17 mouse cellular contexts compared by ENCODE assay signal in genomic region chr17:45703187-45703586, GRCm38 (mm10). TPM values are rescaled to one million over a fixed set of nuclear protein-coding genes. Genes with fewer than 3 reads are reported as not detected.
DNase-seq lines count a peak whose midpoint lies in the region; ATAC-seq lines count a peak whose summit lies in the region.
"Had no signal": no experiment of that assay in that cellular context is flagged by ENCODE, and none has a peak within 500 bp of the region (broad histone marks: within the 10 kb centered on the region; RNA-seq: fewer than 3 reads in every experiment).

No protein-coding gene starts in this region.

- H3K36me3 ChIP-seq in macrophage (ENCODE audit: inconsistent target) = 0 out of 2 replicates have a peak, but pooled peaks cover 4% of the 10 kb centered on the region
- H3K36me3 ChIP-seq in splenic B cell, adult 2 months (ENCODE audit: control insufficient read depth, insufficient read depth, low read length, poor library complexity, severe bottlenecking) = 0 out of 2 replicates have a peak, but pooled peaks cover 1% of the 10 kb centered on the region
- no peaks in the 10 kb centered on the region for H3K36me3 ChIP-seq in forebrain, embryonic 11.5 days (ENCODE audit: control insufficient read depth, insufficient read depth, low read length)
- H3K36me3 ChIP-seq in heart, embryonic 10.5 days = peaks cover 8% of the 10 kb centered on the region

- H3K4me3 ChIP-seq in macrophage (ENCODE audit: inconsistent target) = peak overlapping the region; percentile 20; the same call in 1 of the 2 replicates
- no peak overlapping the region for H3K4me3 ChIP-seq in forebrain, embryonic 11.5 days (ENCODE audit: low read depth, low read length)
- no peak overlapping the region for H3K4me3 ChIP-seq in heart, embryonic 10.5 days
- H3K4me3 ChIP-seq: forebrain, embryonic 10.5 days; kidney, embryonic 15.5 days; limb, embryonic 13.5 days had no signal

- no peaks in the 10 kb centered on the region for H3K27me3 ChIP-seq in splenic B cell, adult 2 months (ENCODE audit: control insufficient read depth, insufficient read depth, low read length, poor library complexity, severe bottlenecking)
- no peaks in the 10 kb centered on the region for H3K27me3 ChIP-seq in forebrain, embryonic 11.5 days (ENCODE audit: control insufficient read depth, insufficient read depth, low read length)
- H3K27me3 ChIP-seq in heart, embryonic 10.5 days (ENCODE audit: insufficient read depth, poor library complexity, severe bottlenecking) = no peaks in the 10 kb centered on the region
- H3K27me3 ChIP-seq: kidney, embryonic 15.5 days; limb, embryonic 13.5 days had no signal

- no peak overlapping the region for H3K4me2 ChIP-seq in forebrain, embryonic 11.5 days (ENCODE audit: low read depth, low read length, severe bottlenecking)
- H3K4me2 ChIP-seq: kidney, embryonic 15.5 days; limb, embryonic 13.5 days had no signal

- no peak overlapping the region for H3K9ac ChIP-seq in forebrain, embryonic 11.5 days (ENCODE audit: low read length)
- H3K9ac ChIP-seq: kidney, embryonic 15.5 days; limb, embryonic 13.5 days had no signal

- H3K27ac ChIP-seq in macrophage = peak overlapping the region; percentile 31
- no peak overlapping the region for H3K27ac ChIP-seq in forebrain, embryonic 11.5 days (ENCODE audit: low read depth, low read length)
- no peak overlapping the region for H3K27ac ChIP-seq in heart, embryonic 10.5 days
- H3K27ac ChIP-seq: forebrain, embryonic 10.5 days; kidney, embryonic 15.5 days; limb, embryonic 13.5 days had no signal

- peak; percentile 50 for DNase-seq in lung, postnatal 36 days
- no peak for DNase-seq in lung, postnatal 14 days
- DNase-seq in splenic B cell, adult 2 months (ENCODE audit: low read depth, low spot score) = peak; percentile 12
- DNase-seq in forebrain, embryonic 11.5 days (ENCODE audit: low spot score) = no peak
- DNase-seq in heart, embryonic 10.5 days (ENCODE audit: low spot score) = no peak
- no peak for DNase-seq in c-Kit-positive CD71-positive TER-119-positive erythroid progenitor cells, embryonic 14.5 days (ENCODE audit: low spot score)
- DNase-seq: cerebellum, adult 8-10 months; heart, postnatal 14 days had no signal

- WGBS in macrophage (ENCODE audit: missing documents) = 9% methylated on average over 7 of the region's 7 CpGs
- WGBS in forebrain, embryonic 11.5 days = 67% methylated on average over 7 of the region's 7 CpGs
- 60% methylated on average over 7 of the region's 7 CpGs for WGBS in heart, embryonic 10.5 days

- no peaks in the 10 kb centered on the region for H3K4me1 ChIP-seq in forebrain, embryonic 11.5 days (replicated peaks; ENCODE audit: control insufficient read depth, insufficient read depth, low read length)
- peaks cover 36% of the 10 kb centered on the region for H3K4me1 ChIP-seq in heart, embryonic 10.5 days

- ATAC-seq in granulocyte monocyte progenitor cell, adult 5-6 weeks (replicated peaks; ENCODE audit: poor library complexity, severe bottlenecking) = peak; percentile 96
- no peak for ATAC-seq in forebrain, embryonic 11.5 days (replicated peaks; ENCODE audit: low FRiP score)
- ATAC-seq: inflammation-experienced regulatory T-cells, adult 6 months had no signal

- no peaks in the 10 kb centered on the region for H3K79me2 ChIP-seq in macrophage (ENCODE audit: inconsistent target)

- H3K9me3 ChIP-seq in forebrain, embryonic 11.5 days (ENCODE audit: control insufficient read depth, low read length) = no peaks in the 10 kb centered on the region
- no peaks in the 10 kb centered on the region for H3K9me3 ChIP-seq in heart, embryonic 10.5 days
- H3K9me3 ChIP-seq: forebrain, embryonic 10.5 days; kidney, embryonic 15.5 days; limb, embryonic 13.5 days had no signal

RNA-seq across cellular contexts. Expression of gene Tmem63b, which starts 16.5 kb away (rescaled TPM):
- 4.0 and 7.5 TPM in 2 replicates for total RNA-seq in granulocyte monocyte progenitor cell, adult 5-6 weeks (2014; fragmentation: Nextera tagmentation)
- total RNA-seq in granulocyte monocyte progenitor cell, adult 5-6 weeks (2017) = 3.4 and 5.6 TPM in 2 replicates
- total RNA-seq in macrophage (2018; cell fraction: chromatin; rRNA removed) = 100 to 1,000 TPM in 8 of 26 experiments, 10 to 100 TPM in 18; 39.1 to 247 (median 68.4) TPM
- 10 to 100 TPM in 17 of 26 experiments, 1 to 10 TPM in 9; 8.8 to 14.2 (median 11.0) TPM for total RNA-seq in macrophage (2018; cell fraction: cytosol; rRNA removed)
- 100 to 1,000 TPM in 2 of 26 experiments, 10 to 100 TPM in 24; 25.8 to 117 (median 46.1) TPM for total RNA-seq in macrophage (2018; cell fraction: nucleus; rRNA removed)
- 8.2 to 10.7 TPM (median 9.7 TPM) in 3 replicates for polyA plus RNA-seq in macrophage (2018)
- polyA plus RNA-seq in forebrain, embryonic 11.5 days (2014; fragmentation: Nextera tagmentation; extraction: Ambion mirVana) = 49.8 and 54.5 TPM in 2 replicates
- polyA plus RNA-seq in heart, embryonic 10.5 days (2016; fragmentation: Nextera tagmentation; extraction: Ambion mirVana) = 42.2 and 43.5 TPM in 2 replicates

RNA-seq across cellular contexts. Expression of gene Mrpl14, which starts 17.1 kb away (rescaled TPM):
- total RNA-seq in granulocyte monocyte progenitor cell, adult 5-6 weeks (2014; fragmentation: Nextera tagmentation) = 81.2 and 91.4 TPM in 2 replicates
- 10.6 and 36.8 TPM in 2 replicates for total RNA-seq in granulocyte monocyte progenitor cell, adult 5-6 weeks (2017)
- 10 to 100 TPM in 4 of 26 experiments, 1 to 10 TPM in 21, not detected in 1; 2.0 to 13.0 (median 6.9) TPM for total RNA-seq in macrophage (2018; cell fraction: chromatin; rRNA removed)
- 10 to 100 TPM; 28.8 to 53.5 (median 41.8) TPM for total RNA-seq in macrophage (2018; cell fraction: cytosol; rRNA removed)
- 10 to 100 TPM in 11 of 26 experiments, 1 to 10 TPM in 15; 3.8 to 16.9 (median 9.7) TPM for total RNA-seq in macrophage (2018; cell fraction: nucleus; rRNA removed)
- 20.1 to 56.1 TPM (median 46.2 TPM) in 3 replicates for polyA plus RNA-seq in macrophage (2018)
- polyA plus RNA-seq in forebrain, embryonic 11.5 days (2014; fragmentation: Nextera tagmentation; extraction: Ambion mirVana) = 107 and 108 TPM in 2 replicates
- 148 and 163 TPM in 2 replicates for polyA plus RNA-seq in heart, embryonic 10.5 days (2016; fragmentation: Nextera tagmentation; extraction: Ambion mirVana)

RNA-seq across cellular contexts. Expression of gene 1600014C23Rik, which starts 30.5 kb away (rescaled TPM):
- not detected in 2 replicates for total RNA-seq in granulocyte monocyte progenitor cell, adult 5-6 weeks (2014; fragmentation: Nextera tagmentation)
- not detected in 2 replicates for total RNA-seq in granulocyte monocyte progenitor cell, adult 5-6 weeks (2017)
- not detected for total RNA-seq in macrophage (2018; cell fraction: chromatin; rRNA removed)
- not detected for total RNA-seq in macrophage (2018; cell fraction: cytosol; rRNA removed)
- total RNA-seq in macrophage (2018; cell fraction: nucleus; rRNA removed) = not detected
- polyA plus RNA-seq in macrophage (2018) = not detected in 3 replicates
- polyA plus RNA-seq in forebrain, embryonic 11.5 days (2014; fragmentation: Nextera tagmentation; extraction: Ambion mirVana) = 0.55 and 0.99 TPM in 2 replicates
- polyA plus RNA-seq in heart, embryonic 10.5 days (2016; fragmentation: Nextera tagmentation; extraction: Ambion mirVana) = 0.62 TPM in 1 of 2 replicates, not detected in the other
- total RNA-seq: layer of hippocampus, adult 8-10 months had no signal
- polyA plus RNA-seq: C2C12; forebrain, embryonic 10.5 days; inflammation-experienced regulatory T-cells, adult 6 months; limb, embryonic 13.5 days; urinary bladder, adult 2 months had no signal

RNA-seq across cellular contexts. Expression of gene Capn11, which starts 44.1 kb away (rescaled TPM):
- 0.26 TPM in 1 of 2 replicates, not detected in the other for total RNA-seq in granulocyte monocyte progenitor cell, adult 5-6 weeks (2014; fragmentation: Nextera tagmentation)
- total RNA-seq in granulocyte monocyte progenitor cell, adult 5-6 weeks (2017) = 0.69 TPM in 1 of 2 replicates, not detected in the other
- total RNA-seq in macrophage (2018; cell fraction: chromatin; rRNA removed) = 1 to 10 TPM in 22 of 26 experiments, under 1 TPM in 3, not detected in 1; 0.34 to 4.5 (median 2.1) TPM
- 1 to 10 TPM in 2 of 26 experiments, under 1 TPM in 24; 0.23 to 1.2 (median 0.55) TPM for total RNA-seq in macrophage (2018; cell fraction: cytosol; rRNA removed)
- 1 to 10 TPM in 15 of 26 experiments, under 1 TPM in 9, not detected in 2; 0.24 to 3.3 (median 1.6) TPM for total RNA-seq in macrophage (2018; cell fraction: nucleus; rRNA removed)
- polyA plus RNA-seq in macrophage (2018) = 0.37 to 0.60 TPM in 2 of 3 replicates, not detected in the other
- 0.44 and 0.69 TPM in 2 replicates for polyA plus RNA-seq in forebrain, embryonic 11.5 days (2014; fragmentation: Nextera tagmentation; extraction: Ambion mirVana)
- polyA plus RNA-seq in heart, embryonic 10.5 days (2016; fragmentation: Nextera tagmentation; extraction: Ambion mirVana) = 0.51 and 0.95 TPM in 2 replicates
- polyA plus RNA-seq: inflammation-experienced regulatory T-cells, adult 6 months had no signal

Comparison
In these comparisons a context has a peak if more than half of its experiments do, and no peak if none do; other contexts are left out.
1. DNase-seq: peak in lung, postnatal 36 days (single experiment) and splenic B cell, adult 2 months (single experiment); none in lung, postnatal 14 days (single experiment), forebrain, embryonic 11.5 days (single experiment), heart, embryonic 10.5 days (single experiment) and c-Kit-positive CD71-positive TER-119-positive erythroid progenitor cells, embryonic 14.5 days (single experiment).